Mouse (Mus musculus): Measurements from ENCODE around the gene Riox1. TPM values are rescaled to one million over a fixed set of nuclear protein-coding genes. Genes with fewer than 3 reads are reported as not detected.

Riox1 gene
- total RNA-seq, 1 experiment from 2014 or later: 15.4 TPM

- DNase-seq: no peak
Observed at GRCm38 (mm10) chr12:83949776-83950492, 474 bp upstream of the Riox1 start.

DNA sequence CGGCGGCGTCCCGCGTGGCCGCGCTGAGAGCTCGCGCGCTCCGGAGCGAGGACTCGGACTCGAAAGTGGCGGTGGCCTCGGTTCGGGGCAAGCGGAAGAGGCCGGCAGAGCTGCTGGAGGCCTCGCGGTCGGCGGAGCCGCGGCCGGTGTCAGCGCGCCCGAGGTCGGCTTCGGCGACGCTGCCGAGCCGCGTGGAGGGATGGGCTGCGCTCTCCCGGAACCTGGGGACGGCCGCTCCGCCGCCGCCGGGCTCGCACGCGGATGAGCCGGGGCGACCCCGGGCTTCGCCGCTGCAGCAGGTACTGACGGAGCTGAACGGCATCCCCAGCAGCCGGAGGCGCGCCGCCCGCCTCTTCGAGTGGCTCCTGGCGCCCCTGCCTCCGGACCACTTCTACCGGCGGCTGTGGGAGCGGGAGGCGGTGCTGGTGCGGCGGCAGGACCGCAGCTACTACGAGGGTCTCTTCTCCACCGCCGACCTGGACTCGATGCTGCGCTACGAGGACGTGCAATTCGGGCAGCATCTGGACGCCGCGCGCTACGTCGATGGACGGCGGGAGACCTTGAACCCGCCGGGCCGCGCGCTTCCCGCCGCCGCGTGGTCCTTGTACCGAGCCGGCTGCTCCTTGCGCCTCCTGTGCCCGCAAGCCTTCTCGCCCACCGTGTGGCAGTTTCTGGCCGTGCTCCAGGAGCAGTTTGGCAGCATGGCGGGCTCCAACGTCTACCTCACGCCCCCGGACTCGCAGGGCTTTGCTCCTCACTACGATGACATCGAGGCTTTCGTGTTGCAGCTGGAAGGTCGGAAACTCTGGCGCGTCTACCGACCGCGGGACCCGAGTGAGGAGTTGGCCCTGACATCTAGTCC lies 663 bp downstream of the Riox1 start:
- peak; percentile 51 for DNase-seq

DNA sequence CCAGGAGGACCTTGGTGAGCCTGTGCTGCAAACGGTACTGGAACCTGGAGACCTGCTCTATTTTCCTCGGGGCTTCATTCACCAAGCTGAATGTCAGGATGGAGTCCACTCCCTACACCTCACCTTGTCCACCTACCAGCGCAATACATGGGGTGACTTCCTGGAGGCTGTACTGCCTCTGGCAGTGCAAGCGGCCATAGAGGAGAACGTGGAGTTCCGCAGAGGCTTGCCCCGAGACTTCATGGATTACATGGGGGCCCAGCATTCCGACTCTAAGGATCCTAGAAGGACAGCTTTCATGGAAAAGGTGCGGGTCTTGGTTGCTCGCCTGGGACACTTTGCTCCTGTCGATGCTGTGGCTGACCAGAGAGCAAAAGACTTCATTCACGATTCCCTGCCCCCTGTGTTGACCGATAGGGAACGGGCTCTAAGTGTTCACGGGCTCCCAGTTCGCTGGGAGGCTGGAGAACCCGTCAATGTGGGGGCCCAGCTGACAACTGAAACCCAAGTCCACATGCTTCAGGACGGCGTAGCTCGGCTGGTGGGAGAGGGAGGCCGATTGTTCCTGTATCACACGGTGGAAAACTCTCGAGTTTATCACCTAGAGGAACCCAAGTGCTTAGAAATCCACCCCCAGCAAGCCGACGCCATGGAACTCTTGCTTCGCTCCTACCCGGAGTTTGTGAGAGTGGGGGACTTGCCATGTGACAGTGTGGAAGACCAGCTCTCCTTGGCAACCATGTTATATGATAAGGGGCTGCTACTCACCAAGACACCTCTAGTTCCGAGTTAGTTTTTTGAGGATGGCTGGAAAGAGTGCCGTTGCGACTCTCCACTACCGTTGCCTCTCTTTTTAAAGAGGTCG lies 1.5 kb downstream of the Riox1 start:
- no peak for DNase-seq

GRCm38 (mm10) chr12:83958278-83958677 lies 7.9 kb downstream of the Riox1 start:
- no peak for DNase-seq

DNA sequence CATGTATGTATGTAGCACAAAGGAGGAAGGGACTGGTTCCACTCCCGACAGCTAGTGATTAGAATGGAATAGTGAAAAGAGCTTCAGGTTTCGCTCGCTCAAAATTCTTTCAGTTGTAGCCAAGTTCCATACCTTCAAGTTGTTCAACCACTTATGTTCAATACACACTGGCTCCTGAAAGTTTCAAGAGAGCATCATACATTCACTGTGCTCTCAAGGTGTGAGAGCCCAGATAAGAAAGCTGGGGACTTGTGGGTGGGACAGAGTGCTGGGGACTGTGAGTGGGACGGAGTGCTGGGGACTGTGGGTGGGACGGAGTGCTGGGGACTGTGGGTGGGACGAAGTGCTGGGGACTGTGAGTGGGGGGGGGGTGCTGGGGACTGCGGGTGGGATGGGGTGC lies 14.8 kb downstream of the Riox1 start:
- no peak for DNase-seq

GRCm38 (mm10) chr12:83972117-83972516 lies 21.7 kb downstream of the Riox1 start:
- no peak for DNase-seq

DNA sequence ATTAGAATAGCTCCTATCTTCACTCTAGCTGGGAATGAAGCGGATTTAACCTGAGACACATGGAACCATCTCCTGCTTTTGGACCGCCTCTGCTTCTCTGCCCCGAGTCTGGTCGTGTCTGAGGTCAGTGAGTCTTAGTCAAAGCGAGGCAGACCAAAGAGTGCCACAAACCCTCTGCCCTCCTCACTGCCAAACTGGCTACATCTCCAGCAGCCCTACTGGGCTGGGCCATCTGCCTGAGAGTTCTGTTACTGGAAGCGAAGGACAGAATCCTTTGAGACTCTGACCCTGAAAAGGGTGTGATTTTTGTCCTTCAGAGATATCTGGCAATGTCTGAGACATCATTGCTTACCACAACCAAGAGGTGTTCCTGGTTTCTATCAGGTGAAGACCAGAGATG lies 28.5 kb downstream of the Riox1 start:
- DNase-seq: no peak

DNA sequence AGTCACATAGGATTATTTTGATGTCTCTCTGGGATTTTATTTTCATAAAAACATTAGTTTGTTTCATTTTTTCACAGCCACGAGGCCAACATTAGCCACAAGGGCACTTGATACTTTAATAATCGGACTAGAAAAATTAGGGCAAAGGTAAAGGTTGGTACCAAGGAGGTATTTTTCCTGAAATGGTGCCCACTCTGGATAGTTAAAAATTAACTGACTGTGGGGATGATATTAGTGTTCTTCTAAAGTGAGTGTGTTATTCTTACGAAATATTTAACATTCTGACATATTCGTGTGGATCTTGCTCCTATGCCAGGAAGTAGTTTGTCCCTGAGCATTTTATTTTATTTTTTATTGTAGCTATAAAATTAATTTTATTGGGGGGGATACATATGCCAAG lies 31.2 kb downstream of the Riox1 start:
- DNase-seq: no peak

GRCm38 (mm10) chr12:83984752-83985151 lies 34.3 kb downstream of the Riox1 start, which contains the start of gene Heatr4:
Gene Heatr4 (minus strand): TSS chr12:83984852.
- DNase-seq: no peak

- no peak for DNase-seq
Observed at GRCm38 (mm10) chr12:83987242-83987582, 36.8 kb downstream of the Riox1 start.

- peak; percentile 60 for DNase-seq
Observed at GRCm38 (mm10) chr12:83987583-83988441, 37.4 kb downstream of the Riox1 start, which contains the start of gene Acot2. Gene Acot2 (plus strand): TSS chr12:83987861.

- DNase-seq: no peak
Observed at GRCm38 (mm10) chr12:83988483-83988882, 38.1 kb downstream of the Riox1 start.

- DNase-seq: no peak
Observed at GRCm38 (mm10) chr12:83989378-83989777, 39.0 kb downstream of the Riox1 start.

GRCm38 (mm10) chr12:83997221-83997620 lies 46.8 kb downstream of the Riox1 start:
- DNase-seq: no peak

DNA sequence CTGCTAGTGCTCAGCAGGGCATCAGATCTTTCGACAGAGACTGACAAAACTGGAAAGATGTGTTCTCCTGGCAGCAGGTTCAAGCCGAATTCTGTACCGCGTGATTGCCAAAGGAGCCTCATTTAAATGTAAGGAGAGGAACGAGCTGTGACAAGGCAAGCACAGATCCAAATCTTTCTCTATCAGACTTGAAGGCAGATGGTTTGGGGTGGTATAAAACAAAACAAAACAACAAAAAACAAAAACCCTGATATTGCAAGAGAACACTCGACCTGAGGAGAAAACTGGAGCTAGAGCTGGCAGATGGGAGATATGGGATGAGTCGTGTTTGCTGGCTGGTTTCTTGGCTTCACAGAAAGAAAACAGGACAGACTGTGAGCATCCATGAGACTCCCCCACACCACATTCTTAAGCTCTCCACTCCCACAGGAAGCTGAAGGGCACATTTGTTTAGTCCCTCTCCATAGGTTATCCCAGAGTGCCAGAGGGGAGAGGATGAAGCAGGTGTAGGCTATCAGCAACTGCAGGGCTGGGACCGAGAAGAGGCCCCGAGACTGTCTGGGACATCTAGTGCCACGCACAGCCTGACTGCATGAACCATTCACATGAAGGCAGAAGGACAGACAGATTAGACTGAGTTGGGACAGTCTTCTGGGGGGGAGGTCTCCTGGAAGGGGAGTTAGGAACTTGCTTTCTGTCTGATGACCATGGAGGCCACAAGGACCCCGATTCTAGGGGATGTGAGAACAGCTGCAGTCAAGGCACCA lies 48.1 kb downstream of the Riox1 start:
- DNase-seq: no peak

- peak; percentile 42 for DNase-seq
Observed at GRCm38 (mm10) chr12:83999237-83999636, 48.8 kb downstream of the Riox1 start.

DNA sequence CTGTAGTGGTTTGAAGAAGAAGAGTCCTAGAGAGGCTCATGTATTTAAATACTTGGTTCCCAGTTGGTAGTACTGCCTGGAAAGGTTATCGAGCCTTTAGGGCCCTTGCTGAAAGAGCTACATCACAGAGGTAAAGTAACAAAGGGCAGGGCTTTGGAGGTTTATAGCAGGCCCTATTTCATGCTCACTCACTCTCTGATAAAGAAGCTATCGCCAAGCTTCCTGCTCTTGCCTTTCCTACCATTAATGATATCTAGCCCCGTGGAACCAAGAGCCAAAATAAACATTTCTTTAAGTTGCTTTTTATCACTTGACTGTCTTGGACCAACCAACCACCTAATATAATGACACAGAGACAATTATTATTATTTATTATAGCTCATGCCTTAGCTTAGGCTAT lies 50.0 kb downstream of the Riox1 start:
- DNase-seq: no peak
